Mouse (Mus musculus): ENCODE measurements around the gene D630023F18Rik. TPM values are rescaled to one million over a fixed set of nuclear protein-coding genes. Genes with fewer than 3 reads are reported as not detected.

Gene D630023F18Rik
- total and polyA plus RNA-seq, 2 experiments, result 0.17 TPM; not detected in 1

- Histone ChIP-seq H3K27me3 (ENCODE audit: control insufficient read depth, insufficient read depth, low read length) (no peaks in the 10 kb centered on the region), H3K79me2 (ENCODE audit: control insufficient read depth, insufficient read depth, low read length) (no peaks in the 10 kb centered on the region), H3K4me3 (ENCODE audit: insufficient read depth, low read depth, low read length) (no peak overlapping the region), H3K27ac (replicated peaks; ENCODE audit: insufficient read depth, low read depth, low read length) (no peak overlapping the region), H3K4me1 (ENCODE audit: control insufficient read depth, insufficient read depth, low read length) (no peaks in the 10 kb centered on the region), H3K9ac (ENCODE audit: low read depth, low read length) (no peak overlapping the region), H3K36me3 (ENCODE audit: control insufficient read depth, insufficient read depth, low read length) (no peaks in the 10 kb centered on the region)
- WGBS, result 86% methylated on average over 6 of the region's 6 CpGs
- TF ChIP-seq POLR2A (IDR thresholded peaks at IDR 0.05; ENCODE audit: extremely low read depth, insufficient read depth, low read length) (no peak), CTCF (IDR thresholded peaks at IDR 0.05; ENCODE audit: low read depth, low read length) (no peak)
- no peak for DNase-seq (ENCODE audit: extremely low read depth, low read depth, low spot score)
Observed at GRCm38 (mm10) chr1:65137560-65137959, 14.5 kb upstream of the D630023F18Rik start.

GRCm38 (mm10) chr1:65132833-65133232, 9.8 kb upstream of the D630023F18Rik start:
- no peak overlapping the region for H3K27ac ChIP-seq (replicated peaks; ENCODE audit: insufficient read depth, low read depth, low read length)
- no peaks in the 10 kb centered on the region for H3K36me3 ChIP-seq (ENCODE audit: control insufficient read depth, insufficient read depth, low read length)
- TF ChIP-seq CTCF (IDR thresholded peaks at IDR 0.05; ENCODE audit: low read depth, low read length) (no peak), POLR2A (IDR thresholded peaks at IDR 0.05; ENCODE audit: extremely low read depth, insufficient read depth, low read length) (no peak)
- H3K4me1 ChIP-seq (ENCODE audit: control insufficient read depth, insufficient read depth, low read length), result no peaks in the 10 kb centered on the region
- H3K79me2 ChIP-seq (ENCODE audit: control insufficient read depth, insufficient read depth, low read length), result no peaks in the 10 kb centered on the region
- H3K9ac ChIP-seq (ENCODE audit: low read depth, low read length), result no peak overlapping the region
- no peak for DNase-seq (ENCODE audit: extremely low read depth, low read depth, low spot score)
- H3K4me3 ChIP-seq (ENCODE audit: insufficient read depth, low read depth, low read length), result no peak overlapping the region
- 92% methylated on average over 1 of the region's 1 CpGs for WGBS
- no peaks in the 10 kb centered on the region for H3K27me3 ChIP-seq (ENCODE audit: control insufficient read depth, insufficient read depth, low read length)

GRCm38 (mm10) chr1:65131671-65132070, 8.7 kb upstream of the D630023F18Rik start:
- Histone ChIP-seq H3K27ac (replicated peaks; ENCODE audit: insufficient read depth, low read depth, low read length) (no peak overlapping the region), H3K4me1 (ENCODE audit: control insufficient read depth, insufficient read depth, low read length) (no peaks in the 10 kb centered on the region), H3K9ac (ENCODE audit: low read depth, low read length) (no peak overlapping the region), H3K27me3 (ENCODE audit: control insufficient read depth, insufficient read depth, low read length) (no peaks in the 10 kb centered on the region), H3K79me2 (ENCODE audit: control insufficient read depth, insufficient read depth, low read length) (no peaks in the 10 kb centered on the region), H3K36me3 (ENCODE audit: control insufficient read depth, insufficient read depth, low read length) (no peaks in the 10 kb centered on the region), H3K4me3 (ENCODE audit: insufficient read depth, low read depth, low read length) (no peak overlapping the region)
- DNase-seq (ENCODE audit: extremely low read depth, low read depth, low spot score), result no peak
- 93% methylated on average over 1 of the region's 1 CpGs for WGBS
- no peak for TF ChIP-seq CTCF (IDR thresholded peaks at IDR 0.05; ENCODE audit: low read depth, low read length)
- TF ChIP-seq POLR2A (IDR thresholded peaks at IDR 0.05; ENCODE audit: extremely low read depth, insufficient read depth, low read length), result no peak

GRCm38 (mm10) chr1:65130226-65130625, 7.2 kb upstream of the D630023F18Rik start:
- Histone ChIP-seq H3K27ac (replicated peaks; ENCODE audit: insufficient read depth, low read depth, low read length) (no peak overlapping the region), H3K36me3 (ENCODE audit: control insufficient read depth, insufficient read depth, low read length) (no peaks in the 10 kb centered on the region), H3K27me3 (ENCODE audit: control insufficient read depth, insufficient read depth, low read length) (no peaks in the 10 kb centered on the region), H3K79me2 (ENCODE audit: control insufficient read depth, insufficient read depth, low read length) (no peaks in the 10 kb centered on the region), H3K9ac (ENCODE audit: low read depth, low read length) (no peak overlapping the region), H3K4me3 (ENCODE audit: insufficient read depth, low read depth, low read length) (no peak overlapping the region), H3K4me1 (ENCODE audit: control insufficient read depth, insufficient read depth, low read length) (no peaks in the 10 kb centered on the region)
- DNase-seq (ENCODE audit: extremely low read depth, low read depth, low spot score), result no peak
- TF ChIP-seq POLR2A (IDR thresholded peaks at IDR 0.05; ENCODE audit: extremely low read depth, insufficient read depth, low read length), result no peak
- no peak for TF ChIP-seq CTCF (IDR thresholded peaks at IDR 0.05; ENCODE audit: low read depth, low read length)
- 78% methylated on average over 3 of the region's 3 CpGs for WGBS

- Histone ChIP-seq H3K27me3 (ENCODE audit: control insufficient read depth, insufficient read depth, low read length) (no peaks in the 10 kb centered on the region), H3K79me2 (ENCODE audit: control insufficient read depth, insufficient read depth, low read length) (no peaks in the 10 kb centered on the region), H3K9ac (ENCODE audit: low read depth, low read length) (no peak overlapping the region), H3K4me1 (ENCODE audit: control insufficient read depth, insufficient read depth, low read length) (no peaks in the 10 kb centered on the region), H3K36me3 (ENCODE audit: control insufficient read depth, insufficient read depth, low read length) (no peaks in the 10 kb centered on the region), H3K27ac (replicated peaks; ENCODE audit: insufficient read depth, low read depth, low read length) (no peak overlapping the region), H3K4me3 (ENCODE audit: insufficient read depth, low read depth, low read length) (no peak overlapping the region)
- 81% methylated on average over 3 of the region's 3 CpGs for WGBS
- TF ChIP-seq POLR2A (IDR thresholded peaks at IDR 0.05; ENCODE audit: extremely low read depth, insufficient read depth, low read length) (no peak), CTCF (IDR thresholded peaks at IDR 0.05; ENCODE audit: low read depth, low read length) (no peak)
- no peak for DNase-seq (ENCODE audit: extremely low read depth, low read depth, low spot score)
Observed at GRCm38 (mm10) chr1:65129634-65130180, 6.7 kb upstream of the D630023F18Rik start.

- peak within 1 kb of the TSS; percentile 23; the same call in 1 of the 2 replicates for H3K27ac ChIP-seq (replicated peaks; ENCODE audit: insufficient read depth, low read depth, low read length)
- no peaks in the 10 kb centered on the region for H3K27me3 ChIP-seq (ENCODE audit: control insufficient read depth, insufficient read depth, low read length)
- no peak for DNase-seq (ENCODE audit: extremely low read depth, low read depth, low spot score)
- TF ChIP-seq CTCF (IDR thresholded peaks at IDR 0.05; ENCODE audit: low read depth, low read length) (no peak), POLR2A (IDR thresholded peaks at IDR 0.05; ENCODE audit: extremely low read depth, insufficient read depth, low read length) (no peak)
- H3K4me3 ChIP-seq (ENCODE audit: insufficient read depth, low read depth, low read length), result no peak within 1 kb of the TSS
- H3K79me2 ChIP-seq (ENCODE audit: control insufficient read depth, insufficient read depth, low read length), result no peaks in the 10 kb centered on the region
- H3K9ac ChIP-seq (ENCODE audit: low read depth, low read length), result no peak within 1 kb of the TSS
- WGBS, result 85% methylated on average over 1 of the region's 1 CpGs
- no peaks in the 10 kb centered on the region for H3K36me3 ChIP-seq (ENCODE audit: control insufficient read depth, insufficient read depth, low read length)
- peaks cover 13% of the 10 kb centered on the region for H3K4me1 ChIP-seq (ENCODE audit: control insufficient read depth, insufficient read depth, low read length)
Observed at GRCm38 (mm10) chr1:65119438-65119837, 3.6 kb downstream of the D630023F18Rik start, which contains the start of gene Gm28845. TSS of gene Gm28845 (minus strand) at chr1:65119558.

Measured in liver, adult 2 months (tissue).